Mouse (Mus musculus) midbrain, postnatal 0 days (tissue): ENCODE measurements at regions not wholly inside any gene's neighbourhood (a gene's known extent, or its start where the extent isn't known, plus 50 kb on each side); places are given as distances from the start of the nearest gene placed in this dataset.

Experiments
- ATAC-seq: fragments of 200-750 bp; cut with Nextera tagmentation; 2 replicates; pipeline ENCODE4 v1.8.0; 2017; ENCODE audit warnings: moderate number of reproducible peaks, mild to moderate bottlenecking, moderate TSS enrichment, moderate library complexity; ENCODE audit not compliant: low FRiP score
- DNase-seq: peaks from one replicate; pipeline ENCODE4 v3.0.0-alpha.2; 2015; ENCODE audit warnings: low spot score
- H3K27ac ChIP-seq: fragments of 300-500 bp; sonication (generic); 2 replicates; pipeline ENCODE4 v1.5.1; 2014; ENCODE audit warnings: low read depth, mild to moderate bottlenecking, low read length, mixed read lengths
- H3K27me3 ChIP-seq: fragments of 300-500 bp; sonication (generic); 2 replicates; pipeline ENCODE4 v1.6.1; 2014; ENCODE audit warnings: low read length, control low read depth, mixed read lengths; ENCODE audit not compliant: insufficient read depth
- H3K36me3 ChIP-seq: fragments of 300-500 bp; sonication (generic); 2 replicates; pipeline ENCODE4 v1.6.1; 2014; ENCODE audit warnings: low read length, control low read depth, mixed read lengths; ENCODE audit not compliant: insufficient read depth
- H3K4me1 ChIP-seq: fragments of 300-500 bp; sonication (generic); 2 replicates; pipeline ENCODE4 v1.6.1; 2014; ENCODE audit warnings: mild to moderate bottlenecking, control low read depth, antibody characterized with exemption, low read length, mixed read lengths; ENCODE audit not compliant: insufficient read depth
- H3K4me2 ChIP-seq: fragments of 300-500 bp; sonication (generic); 2 replicates; pipeline ENCODE4 v1.6.1; 2014; ENCODE audit warnings: low read depth, mild to moderate bottlenecking, low read length, mixed read lengths; ENCODE audit not compliant: poor library complexity, severe bottlenecking
- H3K4me3 ChIP-seq: fragments of 300-500 bp; sonication (generic); 2 replicates; pipeline ENCODE4 v1.5.1; 2014; ENCODE audit warnings: low read depth, mild to moderate bottlenecking, low read length, moderate library complexity
- H3K9ac ChIP-seq: fragments of 300-500 bp; sonication (generic); replicated peaks from 2 replicates; pipeline ENCODE4 v1.6.1; 2014; ENCODE audit warnings: mild to moderate bottlenecking, low read length, moderate library complexity, mixed read lengths; ENCODE audit not compliant: poor library complexity, severe bottlenecking
- H3K9me3 ChIP-seq: fragments of 300-500 bp; sonication (generic); 2 replicates; pipeline ENCODE4 v1.6.1; 2016; ENCODE audit warnings: low read length, control low read depth
- CTCF ChIP-seq: IDR thresholded peaks from 2 replicates; pipeline ENCODE4 v1.5.1; 2016; ENCODE audit warnings: antibody characterized with exemption, mild to moderate bottlenecking
- WGBS: fragments of 180-500 bp; shearing (Covaris S2); extraction: QIAGEN DNeasy Blood & Tissue Kit; methylation state at CpG from one replicate; pipeline ENCODE4 v1.1.7; 2014; 5-methylcytosine and 5-hydroxymethylcytosine counted together

- no peak for TF ChIP-seq CTCF
- Histone ChIP-seq H3K27ac (no peak overlapping the region), H3K36me3 (no peaks in the 10 kb centered on the region), H3K9ac (no peak overlapping the region), H3K27me3 (no peaks in the 10 kb centered on the region), H3K4me1 (no peaks in the 10 kb centered on the region), H3K9me3 (no peaks in the 10 kb centered on the region), H3K4me2 (no peak overlapping the region), H3K4me3 (no peak overlapping the region)
- WGBS = 84% methylated on average over 5 of the region's 5 CpGs
- no peak for DNase-seq
- no peak for ATAC-seq
These were observed 341.0 kb downstream of the 1700009N14Rik start for GRCm38 (mm10) chr4:39791096-39791495.

- H3K36me3 ChIP-seq = no peaks in the 10 kb centered on the region
- no peak for TF ChIP-seq CTCF
- H3K9me3 ChIP-seq = no peaks in the 10 kb centered on the region
- 66% methylated on average over 3 of the region's 3 CpGs for WGBS
- H3K4me3 ChIP-seq = no peak overlapping the region
- peak; percentile 15 for DNase-seq
- H3K4me2 ChIP-seq = no peak overlapping the region
- no peaks in the 10 kb centered on the region; the same call in none of the 2 replicates for H3K4me1 ChIP-seq
- H3K27me3 ChIP-seq = no peaks in the 10 kb centered on the region
- no peak for ATAC-seq
- H3K27ac ChIP-seq = no peak overlapping the region
- no peak overlapping the region for H3K9ac ChIP-seq
These were observed 332.9 kb upstream of the Aco1 start for GRCm38 (mm10) chr4:39809950-39810349.

GRCm38 (mm10) chr4:39812766-39813165 is 330.1 kb upstream of the Aco1 start:
- H3K4me1 ChIP-seq = no peaks in the 10 kb centered on the region; the same call in none of the 2 replicates
- no peak overlapping the region for H3K4me2 ChIP-seq
- no peak overlapping the region for H3K9ac ChIP-seq
- no peak overlapping the region for H3K4me3 ChIP-seq
- WGBS = 46% methylated on average over 4 of the region's 4 CpGs
- DNase-seq (peak; percentile 45), ATAC-seq (no peak)
- H3K36me3 ChIP-seq = no peaks in the 10 kb centered on the region
- 0 out of 2 replicates have a peak overlapping the region, but pooled peaks have one; percentile 38 for H3K27ac ChIP-seq
- H3K9me3 ChIP-seq = no peaks in the 10 kb centered on the region
- no peak for TF ChIP-seq CTCF
- no peaks in the 10 kb centered on the region for H3K27me3 ChIP-seq

GRCm38 (mm10) chr4:39815620-39816019 is 327.3 kb upstream of the Aco1 start:
- ATAC-seq = no peak
- H3K9me3 ChIP-seq = no peaks in the 10 kb centered on the region
- H3K27ac ChIP-seq = no peak overlapping the region
- no peaks in the 10 kb centered on the region; the same call in 1 of the 2 replicates for H3K4me1 ChIP-seq
- no peak overlapping the region for H3K9ac ChIP-seq
- no peak for TF ChIP-seq CTCF
- no peaks in the 10 kb centered on the region for H3K36me3 ChIP-seq
- no peaks in the 10 kb centered on the region for H3K27me3 ChIP-seq
- H3K4me3 ChIP-seq = no peak overlapping the region
- H3K4me2 ChIP-seq = no peak overlapping the region
- DNase-seq = no peak

GRCm38 (mm10) chr4:39817675-39818074 is 325.2 kb upstream of the Aco1 start:
- DNase-seq (no peak), ATAC-seq (no peak)
- H3K4me1 ChIP-seq = no peaks in the 10 kb centered on the region
- H3K27ac ChIP-seq = no peak overlapping the region
- H3K4me2 ChIP-seq = no peak overlapping the region
- no peak overlapping the region for H3K4me3 ChIP-seq
- H3K9ac ChIP-seq = no peak overlapping the region
- no peaks in the 10 kb centered on the region for H3K9me3 ChIP-seq
- WGBS = 81% methylated on average over 4 of the region's 4 CpGs
- H3K27me3 ChIP-seq = no peaks in the 10 kb centered on the region
- TF ChIP-seq CTCF = no peak
- no peaks in the 10 kb centered on the region for H3K36me3 ChIP-seq

GRCm38 (mm10) chr4:39833634-39834033 is 309.2 kb upstream of the Aco1 start:
- H3K4me1 ChIP-seq = no peaks in the 10 kb centered on the region
- no peak overlapping the region for H3K27ac ChIP-seq
- TF ChIP-seq CTCF = no peak
- no peaks in the 10 kb centered on the region for H3K36me3 ChIP-seq
- H3K4me3 ChIP-seq = no peak overlapping the region
- DNase-seq = no peak
- ATAC-seq = no peak
- H3K9me3 ChIP-seq = no peaks in the 10 kb centered on the region
- 95% methylated on average over 1 of the region's 1 CpGs for WGBS
- H3K27me3 ChIP-seq = no peaks in the 10 kb centered on the region
- no peak overlapping the region for H3K9ac ChIP-seq
- H3K4me2 ChIP-seq = no peak overlapping the region
